Mouse (Mus musculus) hindbrain, embryonic 12.5 days (tissue): ENCODE data around the gene Rps3. TPM values are rescaled to one million over a fixed set of nuclear protein-coding genes. Genes with fewer than 3 reads are reported as not detected.

Experiments
- ATAC-seq: fragments of 200-750 bp; cut with Nextera tagmentation; 2 replicates; pipeline ENCODE4 v1.8.0; 2017; ENCODE audit warnings: moderate TSS enrichment; ENCODE audit not compliant: low FRiP score
- H3K27ac ChIP-seq: fragments of 300-500 bp; sonication (generic); 2 replicates; pipeline ENCODE4 v1.5.1; 2016; ENCODE audit warnings: mild to moderate bottlenecking
- H3K27me3 ChIP-seq: fragments of 300-500 bp; sonication (generic); 2 replicates; pipeline ENCODE4 v1.6.1; 2016; ENCODE audit warnings: mild to moderate bottlenecking
- H3K36me3 ChIP-seq: fragments of 300-500 bp; sonication (generic); 2 replicates; pipeline ENCODE4 v1.6.1; 2016; ENCODE audit warnings: mild to moderate bottlenecking
- H3K4me1 ChIP-seq: fragments of 300-500 bp; sonication (generic); 2 replicates; pipeline ENCODE4 v1.6.1; 2016
- H3K4me2 ChIP-seq: fragments of 300-500 bp; sonication (generic); replicated peaks from 2 replicates; pipeline ENCODE4 v1.6.1; 2016; ENCODE audit warnings: mild to moderate bottlenecking
- H3K4me3 ChIP-seq: fragments of 300-500 bp; sonication (generic); 2 replicates; pipeline ENCODE4 v1.5.1; 2016; ENCODE audit warnings: mild to moderate bottlenecking
- H3K9ac ChIP-seq: fragments of 300-500 bp; sonication (generic); 2 replicates; pipeline ENCODE4 v1.6.1; 2016; ENCODE audit warnings: mild to moderate bottlenecking, moderate library complexity
- H3K9me3 ChIP-seq: fragments of 300-500 bp; sonication (generic); replicated peaks from 2 replicates; pipeline ENCODE4 v1.6.1; 2016; ENCODE audit warnings: mild to moderate bottlenecking
- WGBS: fragments of 180-500 bp; shearing (Covaris S2); methylation state at CpG from one replicate; pipeline ENCODE4 v1.1.7; 2016; 5-methylcytosine and 5-hydroxymethylcytosine counted together
- polyA plus RNA-seq: library from polyadenylated mRNA; unstranded; fragments of >200 nt; fragmentation: Nextera tagmentation; extraction: Ambion mirVana; gene quantifications from 2 replicates; pipeline ENCODE4 v1.2.1, GENCODE M21; 2016

The Rps3 gene
- polyA plus RNA-seq, 1 experiment from 2014 or later = 534 TPM

DNA sequence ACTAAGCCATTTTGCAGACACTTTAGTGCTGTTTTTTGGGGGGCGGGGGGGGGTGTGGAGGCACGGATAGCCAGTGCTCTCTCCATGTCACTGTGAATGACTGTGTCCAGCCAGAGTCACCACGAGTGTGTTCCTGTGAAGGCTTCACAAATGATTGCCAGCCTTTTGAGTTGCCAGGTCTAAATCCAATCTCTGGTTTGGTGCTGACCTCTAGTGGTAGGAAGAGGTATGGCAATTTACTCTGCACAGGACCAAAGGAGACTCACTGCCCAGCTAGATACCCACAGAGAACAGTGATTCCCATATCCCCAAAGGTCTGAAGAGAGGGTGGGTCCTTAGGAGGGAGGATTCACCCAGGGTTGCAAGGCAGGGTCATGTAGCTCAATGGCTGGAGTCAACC is 32.8 kb downstream of the Rps3 start:
- WGBS = 2% methylated on average over 3 of the region's 3 CpGs
- H3K36me3 ChIP-seq = peaks cover 17% of the 10 kb centered on the region; the same call in 1 of the 2 replicates
- H3K9ac ChIP-seq = no peak overlapping the region
- no peaks in the 10 kb centered on the region for H3K27me3 ChIP-seq
- no peaks in the 10 kb centered on the region for H3K9me3 ChIP-seq
- H3K4me2 ChIP-seq = no peak overlapping the region
- H3K4me1 ChIP-seq = peaks cover 37% of the 10 kb centered on the region
- H3K4me3 ChIP-seq = no peak overlapping the region
- no peak overlapping the region for H3K27ac ChIP-seq
- ATAC-seq = peak; percentile 30

GRCm38 (mm10) chr7:99449751-99450150 is 33.8 kb downstream of the Rps3 start:
- H3K36me3 ChIP-seq = peaks cover 17% of the 10 kb centered on the region; the same call in 1 of the 2 replicates
- H3K4me2 ChIP-seq = no peak overlapping the region
- H3K9ac ChIP-seq = no peak overlapping the region
- peak; percentile 14; the same call in 1 of the 2 replicates for ATAC-seq
- H3K4me3 ChIP-seq = no peak overlapping the region
- no peaks in the 10 kb centered on the region for H3K27me3 ChIP-seq
- H3K9me3 ChIP-seq = no peaks in the 10 kb centered on the region
- H3K4me1 ChIP-seq = peaks cover 40% of the 10 kb centered on the region
- peak overlapping the region; percentile 76 for H3K27ac ChIP-seq
- WGBS = 21% methylated on average over 3 of the region's 3 CpGs

DNA sequence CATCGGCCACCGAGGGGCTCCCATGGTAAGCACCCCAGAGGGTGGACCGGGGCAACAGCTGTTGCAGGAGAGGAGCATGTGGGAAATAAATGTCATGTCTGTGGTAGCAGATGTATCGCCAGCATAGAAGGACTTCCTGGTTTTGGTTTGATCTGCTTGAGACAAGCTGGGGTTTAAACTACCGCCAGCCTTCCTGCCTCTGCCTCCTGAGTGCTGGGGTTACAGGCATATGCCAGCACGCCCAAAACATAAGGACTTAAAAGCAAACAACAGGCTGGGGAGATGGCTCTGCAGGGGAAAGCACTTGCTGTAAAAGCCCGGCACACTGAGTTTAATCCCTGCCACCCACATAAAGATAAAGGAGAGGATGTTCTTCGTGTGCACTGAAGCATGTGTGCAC is 34.5 kb downstream of the Rps3 start:
- WGBS = 57% methylated on average over 8 of the region's 8 CpGs
- Histone ChIP-seq H3K4me3 (no peak overlapping the region), H3K9ac (0 out of 2 replicates have a peak overlapping the region, but pooled peaks have one; percentile 32), H3K4me2 (no peak overlapping the region), H3K9me3 (no peaks in the 10 kb centered on the region), H3K36me3 (peaks cover 15% of the 10 kb centered on the region; the same call in 1 of the 2 replicates), H3K27me3 (no peaks in the 10 kb centered on the region), H3K27ac (peak overlapping the region; percentile 76), H3K4me1 (peaks cover 40% of the 10 kb centered on the region)
- no peak for ATAC-seq

- ATAC-seq = no peak
- Histone ChIP-seq H3K4me3 (no peak overlapping the region), H3K27ac (peak overlapping the region; percentile 76), H3K9me3 (no peaks in the 10 kb centered on the region), H3K9ac (0 out of 2 replicates have a peak overlapping the region, but pooled peaks have one; percentile 27), H3K4me1 (peaks cover 40% of the 10 kb centered on the region), H3K27me3 (no peaks in the 10 kb centered on the region), H3K4me2 (no peak overlapping the region), H3K36me3 (peaks cover 10% of the 10 kb centered on the region; the same call in 1 of the 2 replicates)
- WGBS = 70% methylated on average over 5 of the region's 5 CpGs
Measured at GRCm38 (mm10) chr7:99448619-99449018, 34.9 kb downstream of the Rps3 start.

DNA sequence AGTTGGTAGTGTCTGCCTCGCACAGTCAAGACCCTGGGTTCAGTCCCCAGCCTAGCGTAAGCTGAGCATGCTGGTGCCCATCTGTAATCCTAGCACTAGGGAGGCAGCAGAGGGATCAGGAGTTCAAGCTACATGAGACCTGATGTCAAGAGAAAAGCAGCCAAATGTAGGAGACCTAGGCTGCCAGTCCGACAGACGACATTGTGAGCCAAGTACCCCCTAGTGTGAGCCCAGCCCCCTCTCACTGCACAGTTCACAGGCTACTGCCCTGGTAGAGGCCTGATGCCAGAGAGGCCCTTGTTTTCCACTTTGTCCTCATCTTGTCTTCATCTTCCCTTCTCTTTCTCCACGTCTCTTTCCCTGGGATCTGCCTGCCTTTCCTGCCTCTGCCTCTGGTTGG is 36.2 kb downstream of the Rps3 start:
- WGBS = 48% methylated on average over 5 of the region's 5 CpGs
- H3K9me3 ChIP-seq = no peaks in the 10 kb centered on the region
- ATAC-seq = no peak
- H3K27ac ChIP-seq = 0 out of 2 replicates have a peak overlapping the region, but pooled peaks have one; percentile 12
- no peak overlapping the region for H3K9ac ChIP-seq
- H3K27me3 ChIP-seq = no peaks in the 10 kb centered on the region
- peaks cover 8% of the 10 kb centered on the region; the same call in 1 of the 2 replicates for H3K36me3 ChIP-seq
- H3K4me2 ChIP-seq = no peak overlapping the region
- H3K4me1 ChIP-seq = peaks cover 49% of the 10 kb centered on the region
- no peak overlapping the region for H3K4me3 ChIP-seq

DNA sequence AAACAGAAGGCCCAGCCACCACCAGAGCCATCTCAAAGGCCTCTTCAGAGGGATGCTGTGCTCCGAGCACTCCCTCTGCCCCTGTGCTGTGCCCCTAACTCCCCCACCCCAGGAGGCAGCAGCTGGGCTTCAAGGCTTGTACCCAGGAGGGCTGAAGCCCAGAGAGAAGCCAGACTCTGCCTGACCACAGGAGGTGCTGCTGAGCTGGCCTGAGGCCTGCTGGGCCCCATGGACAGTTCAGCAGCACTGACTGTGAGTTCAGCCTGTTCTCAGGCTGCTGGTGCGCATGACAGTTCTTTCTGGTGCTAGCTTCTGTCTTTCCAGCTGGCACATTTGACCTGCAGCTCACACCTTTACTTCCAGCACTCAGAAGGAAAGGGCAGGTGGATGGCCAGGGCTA is 37.7 kb downstream of the Rps3 start:
- Histone ChIP-seq H3K9me3 (no peaks in the 10 kb centered on the region), H3K27me3 (no peaks in the 10 kb centered on the region), H3K4me1 (peaks cover 62% of the 10 kb centered on the region), H3K4me3 (no peak overlapping the region), H3K9ac (no peak overlapping the region), H3K27ac (peak overlapping the region; percentile 12; the same call in 1 of the 2 replicates), H3K4me2 (no peak overlapping the region), H3K36me3 (peaks cover 8% of the 10 kb centered on the region; the same call in 1 of the 2 replicates)
- no peak for ATAC-seq
- 77% methylated on average over 2 of the region's 2 CpGs for WGBS

DNA sequence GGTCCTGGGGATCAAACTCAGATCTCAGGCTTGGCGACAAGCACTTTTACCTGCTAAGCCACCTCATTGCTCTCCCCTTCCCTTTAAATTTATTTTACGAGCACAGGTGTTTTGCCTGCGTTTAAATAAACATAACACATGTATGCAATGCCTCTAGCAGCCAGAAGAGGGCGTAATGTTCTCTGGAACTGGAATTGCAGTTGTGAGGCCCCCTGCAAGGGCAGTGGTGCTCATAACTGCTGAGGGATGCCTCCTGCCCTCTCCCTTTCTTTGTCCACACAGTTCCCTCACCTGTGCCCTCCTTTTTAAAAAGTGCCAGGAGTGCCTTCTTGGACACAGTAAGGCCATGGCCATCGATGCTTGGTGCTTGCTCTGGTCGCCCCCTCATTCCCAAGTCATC is 39.5 kb downstream of the Rps3 start:
- no peak overlapping the region for H3K9ac ChIP-seq
- H3K4me2 ChIP-seq = no peak overlapping the region
- H3K27me3 ChIP-seq = no peaks in the 10 kb centered on the region
- peaks cover 15% of the 10 kb centered on the region; the same call in 1 of the 2 replicates for H3K36me3 ChIP-seq
- H3K9me3 ChIP-seq = no peaks in the 10 kb centered on the region
- H3K27ac ChIP-seq = no peak overlapping the region
- 68% methylated on average over 6 of the region's 6 CpGs for WGBS
- no peak overlapping the region for H3K4me3 ChIP-seq
- no peak for ATAC-seq
- H3K4me1 ChIP-seq = peaks cover 47% of the 10 kb centered on the region

DNA sequence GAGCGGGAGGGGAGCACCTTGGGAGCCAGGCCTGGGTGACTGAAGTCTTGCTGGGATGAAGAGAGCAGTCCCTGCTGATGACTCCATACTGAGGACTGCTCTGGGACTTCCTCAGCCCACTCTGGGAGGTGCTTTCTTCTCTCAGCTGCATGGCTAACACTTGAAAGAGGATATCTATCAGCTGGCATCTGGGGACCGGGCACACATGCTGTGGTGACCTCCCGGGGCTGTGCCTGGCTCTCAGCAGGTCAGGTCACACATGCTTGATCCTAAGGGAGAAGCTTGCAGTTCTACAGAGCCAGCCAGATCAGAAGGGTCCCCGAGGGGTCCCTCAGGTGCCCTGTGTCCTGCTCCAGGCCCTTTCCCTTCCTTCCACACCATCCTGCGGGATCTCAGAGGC is 40.4 kb downstream of the Rps3 start:
- 42% methylated on average over 5 of the region's 5 CpGs for WGBS
- peaks cover 38% of the 10 kb centered on the region for H3K4me1 ChIP-seq
- no peaks in the 10 kb centered on the region for H3K9me3 ChIP-seq
- no peak overlapping the region for H3K27ac ChIP-seq
- no peak for ATAC-seq
- no peak overlapping the region for H3K4me3 ChIP-seq
- H3K9ac ChIP-seq = no peak overlapping the region
- peaks cover 13% of the 10 kb centered on the region; the same call in 1 of the 2 replicates for H3K36me3 ChIP-seq
- H3K4me2 ChIP-seq = no peak overlapping the region
- no peaks in the 10 kb centered on the region for H3K27me3 ChIP-seq

DNA sequence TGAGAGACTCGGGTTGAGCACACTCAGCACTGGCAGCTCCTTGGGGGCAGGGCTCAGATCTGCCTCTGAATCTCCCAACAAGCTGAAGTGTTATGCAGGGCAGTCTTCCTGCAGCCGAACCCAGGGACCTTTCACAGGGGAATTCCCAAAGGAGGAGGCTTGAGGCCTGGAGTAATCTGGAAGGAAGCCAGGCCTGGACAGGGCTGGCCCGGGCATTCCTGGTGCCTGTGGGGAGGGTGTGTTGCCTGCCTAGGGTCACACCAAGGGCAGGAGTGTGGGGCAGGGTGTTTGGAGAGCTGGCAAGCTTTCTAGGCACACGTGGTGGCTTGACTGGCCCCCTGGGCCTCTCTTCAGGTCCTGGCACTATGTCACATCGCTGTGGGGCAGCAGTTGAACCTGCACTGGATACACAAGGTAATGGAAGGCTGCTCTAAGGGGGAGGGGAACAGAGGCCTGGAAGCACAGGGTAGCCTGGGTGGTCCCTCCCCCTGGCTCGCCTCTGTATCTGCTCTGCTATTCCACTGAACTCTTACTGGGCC is 41.9 kb downstream of the Rps3 start:
- H3K4me3 ChIP-seq = no peak overlapping the region
- H3K4me2 ChIP-seq = no peak overlapping the region
- WGBS = 10% methylated on average over 6 of the region's 6 CpGs
- no peaks in the 10 kb centered on the region for H3K9me3 ChIP-seq
- H3K27me3 ChIP-seq = no peaks in the 10 kb centered on the region
- no peak for ATAC-seq
- peak overlapping the region; percentile 58; the same call in 1 of the 2 replicates for H3K27ac ChIP-seq
- H3K4me1 ChIP-seq = peaks cover 34% of the 10 kb centered on the region
- no peak overlapping the region for H3K9ac ChIP-seq
- H3K36me3 ChIP-seq = 0 out of 2 replicates have a peak, but pooled peaks cover 12% of the 10 kb centered on the region

DNA sequence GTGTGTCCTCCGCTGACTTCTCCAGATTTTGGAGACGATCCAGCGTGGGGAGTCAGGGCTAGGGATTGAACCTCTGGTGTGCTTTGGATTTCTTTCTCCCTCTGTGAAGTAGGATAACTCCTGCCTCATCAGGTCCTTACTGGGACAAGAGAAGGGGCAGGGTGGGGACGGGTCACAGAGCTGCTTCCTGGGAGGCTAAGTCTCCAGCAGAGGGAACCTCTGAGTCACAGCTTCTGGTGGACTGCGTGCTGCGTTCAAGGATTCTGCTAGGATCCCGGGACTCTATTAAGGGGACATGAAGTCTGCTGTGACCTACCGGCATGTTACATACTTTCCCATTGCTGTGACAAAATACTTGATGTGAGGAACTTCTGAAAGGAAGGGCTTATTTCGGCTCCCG is 44.7 kb downstream of the Rps3 start:
- H3K9ac ChIP-seq = no peak overlapping the region
- WGBS = 72% methylated on average over 10 of the region's 10 CpGs
- H3K4me1 ChIP-seq = peaks cover 41% of the 10 kb centered on the region
- H3K27ac ChIP-seq = no peak overlapping the region
- H3K4me2 ChIP-seq = no peak overlapping the region
- 0 out of 2 replicates have a peak, but pooled peaks cover 8% of the 10 kb centered on the region for H3K36me3 ChIP-seq
- no peaks in the 10 kb centered on the region for H3K9me3 ChIP-seq
- H3K27me3 ChIP-seq = no peaks in the 10 kb centered on the region
- ATAC-seq = no peak
- no peak overlapping the region for H3K4me3 ChIP-seq

GRCm38 (mm10) chr7:99436530-99436929 is 47.0 kb downstream of the Rps3 start:
- 2% methylated on average over 4 of the region's 4 CpGs for WGBS
- no peak overlapping the region for H3K9ac ChIP-seq
- no peak for ATAC-seq

DNA sequence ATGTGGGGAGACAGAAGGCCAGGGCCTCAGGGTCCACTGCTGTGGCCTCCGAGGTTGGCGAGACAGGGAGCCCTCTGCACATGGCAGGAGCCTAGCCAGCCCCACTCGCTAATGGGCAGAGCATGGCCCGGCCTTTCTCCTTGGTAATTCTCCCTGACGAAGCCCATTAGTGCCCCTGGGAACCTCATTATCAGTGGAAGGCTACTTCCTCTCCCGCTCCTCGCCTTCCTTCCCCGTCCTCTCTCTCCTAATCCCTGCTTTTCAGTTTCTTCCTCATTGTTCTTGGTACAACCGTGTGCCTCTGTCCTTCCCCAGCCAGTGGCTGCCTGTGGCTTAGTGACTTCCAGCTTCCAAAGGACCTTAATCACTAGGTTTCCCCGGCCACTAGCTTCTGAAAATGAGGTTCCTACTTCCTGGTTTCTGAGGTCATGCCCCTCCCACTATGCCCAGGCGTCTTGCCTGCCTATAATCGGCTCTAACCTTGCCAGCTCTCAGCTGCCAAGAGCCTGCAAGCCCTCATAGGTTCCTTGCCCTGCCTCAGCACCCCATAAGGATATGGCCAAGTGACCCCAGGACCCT is 48.8 kb downstream of the Rps3 start:
- Histone ChIP-seq H3K4me1 (peaks cover 34% of the 10 kb centered on the region), H3K27ac (no peak overlapping the region)

More at GRCm38 (mm10) chr7:99436530-99436929, 47.0 kb downstream of the Rps3 start:
- H3K4me1 ChIP-seq = peaks cover 41% of the 10 kb centered on the region
- peak overlapping the region; percentile 41; the same call in 1 of the 2 replicates for H3K27ac ChIP-seq
- no peaks in the 10 kb centered on the region for H3K27me3 ChIP-seq
- H3K4me2 ChIP-seq = no peak overlapping the region
- H3K9me3 ChIP-seq = no peaks in the 10 kb centered on the region
- no peak overlapping the region for H3K4me3 ChIP-seq
- 0 out of 2 replicates have a peak, but pooled peaks cover 8% of the 10 kb centered on the region for H3K36me3 ChIP-seq

More for the DNA sequence above, 48.8 kb downstream of the Rps3 start:
- H3K9me3 ChIP-seq = no peaks in the 10 kb centered on the region
- no peak for ATAC-seq
- 48% methylated on average over 12 of the region's 12 CpGs for WGBS
- no peak overlapping the region for H3K9ac ChIP-seq
- H3K27me3 ChIP-seq = no peaks in the 10 kb centered on the region
- no peak overlapping the region for H3K4me3 ChIP-seq
- 0 out of 2 replicates have a peak, but pooled peaks cover 8% of the 10 kb centered on the region for H3K36me3 ChIP-seq
- H3K4me2 ChIP-seq = no peak overlapping the region
